Mouse (Mus musculus) heart, embryonic 10.5 days (tissue): ENCODE results near the gene Vwa8. TPM values are rescaled to one million over a fixed set of nuclear protein-coding genes. Genes with fewer than 3 reads are reported as not detected.
A peak's percentile ranks its signal among the peaks of the same experiment; 100 is the strongest.

Experiments used
- DNase-seq: peaks from one replicate; pipeline ENCODE4 v3.0.0-alpha.2; 2017; ENCODE audit warnings: low spot score
- H3K27ac ChIP-seq: fragments of 300-500 bp; sonication (generic); 2 replicates; pipeline ENCODE4 v1.5.1; 2016; ENCODE audit warnings: mild to moderate bottlenecking
- H3K27me3 ChIP-seq: fragments of 300-500 bp; sonication (generic); 2 replicates; pipeline ENCODE4 v1.6.1; 2016; ENCODE audit warnings: mild to moderate bottlenecking; ENCODE audit not compliant: poor library complexity, insufficient read depth, severe bottlenecking
- H3K36me3 ChIP-seq: fragments of 300-500 bp; sonication (generic); 2 replicates; pipeline ENCODE4 v1.6.1; 2016; ENCODE audit warnings: mild to moderate bottlenecking, moderate library complexity
- H3K4me1 ChIP-seq: fragments of 300-500 bp; sonication (generic); 2 replicates; pipeline ENCODE4 v1.6.1; 2016; ENCODE audit warnings: mild to moderate bottlenecking
- H3K4me3 ChIP-seq: fragments of 300-500 bp; sonication (generic); 2 replicates; pipeline ENCODE4 v1.5.1; 2016; ENCODE audit warnings: mild to moderate bottlenecking, moderate library complexity
- H3K9me3 ChIP-seq: fragments of 300-500 bp; sonication (generic); 2 replicates; pipeline ENCODE4 v1.6.1; 2016; ENCODE audit warnings: mild to moderate bottlenecking, moderate library complexity
- WGBS: fragments of 180-500 bp; shearing (Covaris S2); methylation state at CpG from one replicate; pipeline ENCODE4 v1.1.7; 2016; 5-methylcytosine and 5-hydroxymethylcytosine counted together
- polyA plus RNA-seq: library from polyadenylated mRNA; unstranded; fragments of >200 nt; fragmentation: Nextera tagmentation; extraction: Ambion mirVana; gene quantifications from 2 replicates; pipeline ENCODE4 v1.2.1, GENCODE M21; 2016

Vwa8 gene
- polyA plus RNA-seq, 1 experiment from 2014 or later = 12.1 TPM

DNA sequence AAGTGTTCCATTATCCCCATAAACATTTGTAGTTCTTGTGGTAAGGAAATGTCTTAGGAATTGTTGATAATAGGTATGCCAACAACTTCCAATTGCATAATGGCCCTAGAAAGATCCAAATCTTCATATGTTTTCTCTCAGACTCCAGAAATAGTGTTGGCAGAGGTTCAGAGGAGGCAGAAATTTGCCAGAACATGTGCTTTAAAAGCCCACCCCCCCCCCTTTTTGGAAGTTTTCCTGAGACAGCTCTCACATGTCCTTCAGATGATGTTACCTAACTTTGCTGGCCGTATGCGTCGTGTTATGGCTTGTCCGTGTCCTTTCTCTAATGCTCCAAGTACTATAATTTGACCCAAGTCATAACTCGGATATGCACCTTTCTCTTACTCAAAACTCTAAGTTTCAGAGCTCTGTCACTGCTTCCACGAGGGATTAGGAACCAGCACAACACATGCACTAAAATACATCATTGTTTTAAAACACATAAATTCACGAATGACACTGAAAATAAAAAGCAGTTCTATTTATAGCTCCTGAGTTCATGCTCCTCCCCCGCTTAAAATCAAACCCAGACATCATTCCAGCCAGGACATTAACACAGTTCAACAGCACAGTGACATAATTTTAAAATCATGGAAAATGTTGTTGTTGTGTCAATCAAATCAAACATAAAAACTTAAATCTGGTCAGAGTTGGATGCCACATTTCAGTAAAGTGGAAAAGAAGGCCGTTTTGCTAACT, 227.9 kb downstream of the Vwa8 start:
- Histone ChIP-seq H3K4me1 (0 out of 2 replicates have a peak, but pooled peaks cover 5% of the 10 kb centered on the region), H3K36me3 (no peaks in the 10 kb centered on the region), H3K27me3 (no peaks in the 10 kb centered on the region), H3K9me3 (no peaks in the 10 kb centered on the region), H3K27ac (no peak overlapping the region), H3K4me3 (no peak overlapping the region)
- WGBS = 82% methylated on average over 9 of the region's 9 CpGs
- DNase-seq = no peak

DNA sequence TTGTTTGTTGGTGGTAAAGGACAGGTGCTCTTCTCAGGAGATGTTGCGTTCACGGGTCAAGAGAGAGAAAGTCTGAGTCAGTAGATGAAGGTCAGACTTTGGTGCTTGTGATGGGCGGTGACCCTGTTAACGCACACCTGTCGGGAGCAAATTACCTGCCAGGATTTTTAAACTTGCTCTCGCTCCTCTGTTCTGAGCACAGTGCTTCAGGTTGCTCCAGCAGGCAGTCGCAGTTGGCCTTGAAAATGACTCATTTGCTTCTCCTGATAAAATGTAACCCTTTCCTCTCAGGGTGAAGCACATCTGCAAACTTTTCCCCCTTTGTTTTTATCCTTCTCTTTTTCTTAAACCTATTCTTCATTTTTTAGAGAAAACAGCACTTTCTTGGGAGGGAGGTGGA, 234.7 kb downstream of the Vwa8 start:
- WGBS = 55% methylated on average over 7 of the region's 7 CpGs
- H3K36me3 ChIP-seq = no peaks in the 10 kb centered on the region
- no peaks in the 10 kb centered on the region for H3K27me3 ChIP-seq
- peaks cover 18% of the 10 kb centered on the region for H3K4me1 ChIP-seq
- no peak overlapping the region for H3K27ac ChIP-seq
- H3K4me3 ChIP-seq = no peak overlapping the region
- DNase-seq = no peak
- H3K9me3 ChIP-seq = no peaks in the 10 kb centered on the region

DNA sequence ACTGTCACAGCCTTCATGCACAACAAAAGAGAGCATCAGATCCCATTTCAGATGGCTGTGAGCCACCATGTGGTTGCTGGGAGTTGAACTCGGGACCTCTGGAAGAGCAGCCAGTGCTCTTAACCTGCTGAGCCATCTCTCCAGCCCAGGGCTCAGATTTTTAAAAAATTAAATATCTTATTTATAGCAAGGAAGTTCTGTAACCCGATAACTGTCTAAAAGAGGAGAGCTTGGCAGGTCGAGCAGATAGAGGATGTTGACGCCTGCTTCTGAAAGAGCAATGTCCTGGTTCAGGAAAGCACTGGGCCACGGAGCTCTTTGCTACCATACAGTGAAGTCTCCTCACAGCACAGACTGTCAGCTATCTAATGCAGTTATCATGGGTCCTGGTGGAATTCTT, 237.2 kb downstream of the Vwa8 start:
- 76% methylated on average over 5 of the region's 5 CpGs for WGBS

DNA sequence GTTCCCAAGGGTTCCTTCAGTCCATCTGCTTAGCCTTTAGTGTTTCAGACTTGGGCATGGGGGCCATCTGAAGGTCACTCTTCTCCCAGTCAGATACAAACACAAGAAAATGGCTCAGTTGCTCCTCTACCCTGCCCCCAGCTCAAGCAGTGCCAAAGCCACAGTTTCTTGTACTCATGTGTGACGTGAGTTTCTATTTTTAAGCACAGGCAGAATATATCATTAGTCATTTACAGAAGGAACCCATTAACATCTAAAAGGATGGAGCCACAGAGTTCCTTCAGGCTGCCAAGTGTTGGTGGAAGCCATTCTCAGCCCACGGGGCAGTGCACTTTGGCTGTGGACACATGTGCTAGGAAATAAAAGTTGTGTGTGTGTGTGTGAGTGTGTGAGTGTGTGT, 240.6 kb downstream of the Vwa8 start:
- no peaks in the 10 kb centered on the region for H3K27me3 ChIP-seq
- no peak overlapping the region for H3K4me3 ChIP-seq
- peaks cover 23% of the 10 kb centered on the region for H3K4me1 ChIP-seq
- H3K27ac ChIP-seq = peak overlapping the region; percentile 23; the same call in 1 of the 2 replicates
- 0 out of 2 replicates have a peak, but pooled peaks cover 4% of the 10 kb centered on the region for H3K9me3 ChIP-seq
- no peak for DNase-seq
- WGBS = 31% methylated on average over 2 of the region's 2 CpGs
- H3K36me3 ChIP-seq = peaks cover 7% of the 10 kb centered on the region

More for the DNA sequence above, 237.2 kb downstream of the Vwa8 start:
- H3K4me3 ChIP-seq = no peak overlapping the region
- DNase-seq = no peak
- H3K9me3 ChIP-seq = no peaks in the 10 kb centered on the region
- no peaks in the 10 kb centered on the region for H3K27me3 ChIP-seq
- no peak overlapping the region for H3K27ac ChIP-seq
- peaks cover 28% of the 10 kb centered on the region for H3K4me1 ChIP-seq
- no peaks in the 10 kb centered on the region for H3K36me3 ChIP-seq

DNA sequence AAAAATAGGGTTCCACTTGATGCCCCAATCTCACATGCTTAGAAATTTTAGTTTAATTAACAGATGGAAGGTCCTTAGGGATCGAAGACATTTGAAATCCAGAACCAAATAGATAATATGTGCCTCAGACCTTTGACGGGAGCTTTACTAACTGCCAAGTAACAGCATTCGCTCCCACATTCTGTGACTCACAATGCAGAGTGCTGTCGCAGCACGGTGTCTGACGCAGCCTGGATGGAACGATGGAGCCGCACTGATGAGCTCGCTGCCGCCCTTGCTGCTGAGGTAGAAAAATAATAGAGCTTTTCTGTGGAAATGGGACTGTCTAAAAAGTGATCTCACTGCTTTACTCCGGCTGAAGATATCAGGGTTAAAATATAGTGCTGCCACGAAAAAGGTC, 248.3 kb downstream of the Vwa8 start:
- H3K36me3 ChIP-seq = peaks cover 10% of the 10 kb centered on the region
- H3K4me3 ChIP-seq = no peak overlapping the region
- peaks cover 12% of the 10 kb centered on the region for H3K4me1 ChIP-seq
- 0 out of 2 replicates have a peak, but pooled peaks cover 7% of the 10 kb centered on the region for H3K9me3 ChIP-seq
- WGBS = 86% methylated on average over 12 of the region's 12 CpGs
- DNase-seq = no peak
- H3K27ac ChIP-seq = no peak overlapping the region
- H3K27me3 ChIP-seq = no peaks in the 10 kb centered on the region

DNA sequence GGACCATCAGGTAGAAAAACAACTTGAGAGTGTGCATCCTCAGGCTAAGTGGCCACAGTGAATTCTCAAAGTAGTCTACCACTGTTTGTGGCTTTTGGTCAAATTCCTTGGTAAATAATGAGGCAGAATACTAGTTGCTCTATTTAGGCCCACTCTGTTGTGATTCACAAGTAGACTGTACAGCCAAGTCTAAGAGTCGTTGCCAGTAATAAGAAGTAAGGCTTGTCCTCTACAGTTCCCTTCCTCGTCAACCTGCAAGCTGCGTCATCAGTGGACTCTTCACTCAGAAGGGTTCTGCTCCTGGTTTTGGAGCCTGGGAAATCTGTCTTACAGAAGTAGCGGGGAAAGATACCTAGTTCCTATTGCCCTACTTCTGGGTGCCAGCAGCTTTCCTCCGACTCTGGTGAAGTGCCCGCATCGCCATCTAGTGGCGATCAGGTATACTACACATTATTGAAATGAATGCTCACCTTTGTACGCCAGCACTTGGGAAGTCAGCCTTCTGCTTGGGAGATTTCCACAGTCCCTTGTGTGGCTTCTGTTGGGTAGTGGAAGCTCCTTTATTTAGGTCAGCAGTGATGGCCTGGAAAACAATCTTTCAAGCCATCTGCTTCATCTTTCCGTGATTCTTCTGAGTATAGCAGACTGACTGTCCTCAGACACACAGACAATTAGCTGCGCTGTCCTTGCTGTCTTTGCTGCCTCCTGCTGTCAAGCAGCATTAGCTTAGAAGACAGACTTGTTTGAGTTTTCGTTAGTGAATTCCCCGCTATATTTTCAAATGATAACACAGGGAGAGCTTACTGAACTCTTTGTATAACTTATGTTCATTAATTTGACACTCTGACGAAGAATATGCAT, 258.0 kb downstream of the Vwa8 start:
- no peaks in the 10 kb centered on the region for H3K36me3 ChIP-seq
- H3K27ac ChIP-seq = no peak overlapping the region
- peak; percentile 87 for DNase-seq
- H3K4me1 ChIP-seq = peaks cover 20% of the 10 kb centered on the region
- 29% methylated on average over 14 of the region's 14 CpGs for WGBS
- H3K4me3 ChIP-seq = no peak overlapping the region
- H3K9me3 ChIP-seq = no peaks in the 10 kb centered on the region
- H3K27me3 ChIP-seq = no peaks in the 10 kb centered on the region

DNA sequence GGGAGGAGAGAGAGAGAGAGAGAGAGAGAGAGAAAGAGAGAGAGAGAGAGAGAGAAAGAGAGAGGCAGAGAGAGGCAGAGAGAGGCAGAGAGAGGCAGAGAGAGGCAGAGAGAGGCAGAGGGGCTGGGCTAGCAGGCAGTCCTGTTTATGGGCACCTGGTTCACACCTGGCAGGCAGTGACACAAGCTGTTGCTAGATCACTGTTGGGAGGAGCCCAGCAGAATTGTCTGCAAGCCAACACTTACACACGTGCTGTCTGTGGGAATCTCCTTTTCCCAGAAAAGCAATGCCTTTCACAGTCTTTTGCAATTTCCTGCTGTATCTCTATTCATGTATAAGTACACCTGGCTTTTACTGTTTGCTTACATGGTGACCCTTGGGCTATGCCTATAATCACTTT, 260.5 kb downstream of the Vwa8 start:
- Histone ChIP-seq H3K27me3 (no peaks in the 10 kb centered on the region), H3K9me3 (no peaks in the 10 kb centered on the region), H3K27ac (no peak overlapping the region), H3K36me3 (no peaks in the 10 kb centered on the region), H3K4me3 (no peak overlapping the region), H3K4me1 (0 out of 2 replicates have a peak, but pooled peaks cover 3% of the 10 kb centered on the region)
- WGBS = 22% methylated on average over 1 of the region's 1 CpGs
- DNase-seq = no peak

DNA sequence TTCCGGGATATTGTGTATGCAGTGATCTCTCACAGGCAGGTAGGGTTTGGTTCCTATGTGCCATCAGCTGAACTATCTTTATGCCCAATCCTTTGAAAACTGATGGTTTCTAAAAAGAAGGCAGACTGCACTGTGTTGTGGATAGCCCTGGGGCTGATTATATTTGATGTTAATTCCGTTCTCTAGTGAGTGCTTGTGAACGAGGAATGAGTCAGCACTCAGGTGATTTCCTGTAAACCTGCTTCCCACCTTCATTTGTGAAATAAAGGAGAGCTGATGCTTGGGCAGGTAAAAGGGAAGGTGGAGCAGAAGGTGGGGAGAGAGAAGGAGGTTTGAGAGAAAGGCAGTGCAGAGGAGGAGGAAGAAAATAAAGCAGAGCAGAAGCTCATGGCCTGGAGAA, 261.2 kb downstream of the Vwa8 start:
- Histone ChIP-seq H3K4me3 (no peak overlapping the region), H3K36me3 (no peaks in the 10 kb centered on the region), H3K9me3 (no peaks in the 10 kb centered on the region), H3K27ac (no peak overlapping the region), H3K27me3 (no peaks in the 10 kb centered on the region), H3K4me1 (0 out of 2 replicates have a peak, but pooled peaks cover 3% of the 10 kb centered on the region)
- 34% methylated on average over 3 of the region's 3 CpGs for whole genome bisulfite sequencing
- DNase-seq = no peak

DNA sequence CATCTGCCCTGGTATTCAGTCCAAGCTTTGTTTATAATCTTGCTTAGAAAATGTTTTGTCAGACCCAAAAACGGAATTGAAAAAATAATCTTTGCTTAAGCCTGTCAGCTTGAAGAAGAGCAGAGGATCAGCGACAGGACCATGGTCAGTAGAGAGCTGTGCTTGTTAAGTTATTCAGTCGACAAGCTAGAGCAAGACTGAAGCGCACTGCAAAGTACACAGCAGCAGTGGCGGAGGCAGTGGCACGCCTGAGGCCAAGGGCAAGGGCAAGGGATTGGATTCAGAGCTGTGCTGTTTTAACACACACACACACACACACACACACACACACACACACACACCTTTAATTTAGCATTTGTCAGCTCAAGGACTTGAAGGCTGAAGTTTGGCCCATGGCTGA, 263.2 kb downstream of the Vwa8 start:
- 0 out of 2 replicates have a peak, but pooled peaks cover 3% of the 10 kb centered on the region for H3K4me1 ChIP-seq
- no peaks in the 10 kb centered on the region for H3K27me3 ChIP-seq
- no peaks in the 10 kb centered on the region for H3K9me3 ChIP-seq
- DNase-seq = no peak
- no peak overlapping the region for H3K27ac ChIP-seq
- no peak overlapping the region for H3K4me3 ChIP-seq
- H3K36me3 ChIP-seq = no peaks in the 10 kb centered on the region
- 63% methylated on average over 6 of the region's 6 CpGs for WGBS

DNA sequence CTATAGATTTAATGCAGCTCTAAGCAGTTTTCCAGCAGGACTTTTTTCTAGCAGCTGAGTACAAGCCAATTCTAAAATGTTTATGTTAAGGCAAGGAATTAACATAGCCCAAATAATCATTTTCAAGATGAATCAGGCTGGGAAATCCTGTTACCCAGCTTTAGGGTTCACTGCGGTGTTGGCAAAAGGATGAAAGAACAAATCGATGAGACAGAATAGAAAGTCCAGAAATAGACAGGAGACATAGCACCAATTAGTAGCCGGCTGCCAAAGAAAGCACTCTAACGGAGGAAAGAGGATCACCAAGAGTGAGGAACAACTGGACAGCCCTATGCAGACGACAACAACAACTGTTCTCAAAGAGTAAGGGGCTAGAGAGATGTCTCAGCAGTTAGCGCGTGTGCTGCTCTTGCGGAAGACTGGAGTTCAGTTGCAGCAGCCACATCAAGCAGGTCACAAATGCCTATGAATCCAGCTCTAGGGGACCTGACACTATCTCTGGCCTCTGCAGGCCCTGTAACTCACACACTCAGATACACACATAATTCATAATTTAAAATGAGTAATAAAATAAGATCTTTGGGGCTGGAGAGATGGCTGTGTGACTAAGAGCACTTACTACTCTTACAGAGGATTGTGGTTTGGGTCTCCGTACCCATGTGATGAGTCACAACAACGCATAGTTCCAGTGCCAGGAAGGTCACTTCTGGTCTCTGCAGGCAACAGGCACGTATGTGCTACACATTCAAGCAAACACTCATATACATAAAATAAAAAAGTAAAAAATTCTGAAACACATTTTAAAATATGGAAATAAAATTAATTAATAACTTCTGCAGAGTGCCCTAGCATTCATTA, 265.9 kb downstream of the Vwa8 start:
- Histone ChIP-seq H3K9me3 (no peaks in the 10 kb centered on the region), H3K4me1 (0 out of 2 replicates have a peak, but pooled peaks cover 3% of the 10 kb centered on the region), H3K36me3 (no peaks in the 10 kb centered on the region), H3K27ac (no peak overlapping the region), H3K27me3 (no peaks in the 10 kb centered on the region), H3K4me3 (no peak overlapping the region)
- 85% methylated on average over 11 of the region's 11 CpGs for whole genome bisulfite sequencing
- DNase-seq = no peak

DNA sequence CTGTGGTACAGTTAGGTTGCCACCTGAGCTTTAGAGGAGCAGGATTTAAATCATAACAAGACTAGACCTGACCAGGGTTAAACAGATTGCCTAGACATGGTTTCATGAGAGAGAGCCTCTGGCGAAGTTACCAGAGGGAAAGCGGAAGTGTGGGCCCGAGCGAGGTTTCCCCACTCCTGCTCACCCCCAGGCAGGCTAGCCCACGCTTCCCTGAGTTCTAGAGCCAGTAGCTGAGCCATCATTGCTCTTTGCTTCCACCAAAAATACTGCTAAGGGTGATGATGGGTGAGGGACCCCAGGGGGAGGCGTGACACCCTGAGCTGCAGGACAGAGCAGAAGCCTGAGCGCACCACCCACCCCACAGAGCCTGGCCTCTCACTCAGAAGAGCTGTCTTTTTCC, 269.6 kb downstream of the Vwa8 start:
- Histone ChIP-seq H3K36me3 (no peaks in the 10 kb centered on the region), H3K27me3 (no peaks in the 10 kb centered on the region), H3K9me3 (no peaks in the 10 kb centered on the region), H3K4me3 (no peak overlapping the region), H3K4me1 (peaks cover under 1% of the 10 kb centered on the region; the same call in 1 of the 2 replicates), H3K27ac (no peak overlapping the region)
- 90% methylated on average over 7 of the region's 7 CpGs for WGBS
- DNase-seq = no peak

DNA sequence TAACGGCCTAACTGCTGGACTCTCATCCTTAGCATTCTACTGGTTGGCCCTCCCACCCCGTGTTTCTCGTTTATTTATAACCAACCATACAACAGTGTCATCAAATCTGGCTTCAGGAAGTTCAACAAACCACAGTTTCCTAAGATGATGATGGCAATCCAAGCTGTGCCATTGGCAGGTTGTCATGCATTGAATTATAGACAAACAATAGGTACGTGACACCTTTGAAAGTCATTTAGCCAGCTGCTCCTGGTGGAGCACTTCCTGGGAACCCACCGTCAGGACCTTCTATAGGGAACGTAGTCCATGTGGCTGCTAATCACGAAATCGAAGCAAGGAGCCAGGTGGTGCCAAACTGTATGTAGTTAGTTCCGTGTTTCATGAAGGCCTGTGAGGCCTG, 270.5 kb downstream of the Vwa8 start:
- H3K27ac ChIP-seq = no peak overlapping the region
- H3K4me1 ChIP-seq = peaks cover 5% of the 10 kb centered on the region; the same call in 1 of the 2 replicates
- no peaks in the 10 kb centered on the region for H3K36me3 ChIP-seq
- no peaks in the 10 kb centered on the region for H3K9me3 ChIP-seq
- no peak overlapping the region for H3K4me3 ChIP-seq
- DNase-seq = no peak
- H3K27me3 ChIP-seq = no peaks in the 10 kb centered on the region
- 84% methylated on average over 9 of the region's 9 CpGs for WGBS
